Comparison of ENCODE assay signal across 22 mouse cellular contexts in genomic region chr4:26736381-26736780, GRCm38 (mm10).
"Had no signal": no experiment of that assay in that cellular context is flagged by ENCODE, and none has a peak within 500 bp of the region (broad histone marks: within the 10 kb centered on the region; RNA-seq: fewer than 3 reads in every experiment).

No protein-coding gene starts in this region.

- H3K9me3 ChIP-seq: kidney, embryonic 15.5 days; limb, embryonic 12.5 days; limb, embryonic 15.5 days; midbrain, embryonic 13.5 days had no signal

- H3K9ac ChIP-seq: kidney, embryonic 15.5 days; limb, embryonic 12.5 days; limb, embryonic 15.5 days; liver, embryonic 14.5 days; liver, postnatal 0 days; lung, embryonic 14.5 days; midbrain, embryonic 13.5 days had no signal

- H3K4me2 ChIP-seq: kidney, embryonic 15.5 days; limb, embryonic 12.5 days; limb, embryonic 15.5 days; liver, embryonic 11.5 days; lung, embryonic 14.5 days; midbrain, embryonic 13.5 days had no signal

- H3K4me1 ChIP-seq: kidney, embryonic 15.5 days; limb, embryonic 12.5 days; limb, embryonic 15.5 days; midbrain, embryonic 13.5 days had no signal

- DNase-seq: kidney, adult 8-10 months; kidney, postnatal 10 days; kidney, postnatal 36 days; left cerebral cortex, postnatal 4 days; liver, postnatal 0 days; lung, embryonic 14.5 days; right cerebral cortex, adult 18-20 months; right cerebral cortex, postnatal 14 days; right cerebral cortex, postnatal 4 days; thymus, adult 2 months; thymus, postnatal 14 days; thymus, postnatal 4 days had no signal

- ATAC-seq: liver, postnatal 0 days; lung, postnatal 0 days; midbrain, embryonic 13.5 days; midbrain, embryonic 16.5 days had no signal

- H3K27me3 ChIP-seq: kidney, embryonic 15.5 days; limb, embryonic 12.5 days; limb, embryonic 15.5 days; midbrain, embryonic 13.5 days had no signal

- H3K4me3 ChIP-seq: kidney, embryonic 15.5 days; limb, embryonic 12.5 days; limb, embryonic 15.5 days; midbrain, embryonic 13.5 days had no signal

- H3K36me3 ChIP-seq: kidney, embryonic 15.5 days; limb, embryonic 12.5 days; limb, embryonic 15.5 days; midbrain, embryonic 13.5 days had no signal

- H3K27ac ChIP-seq: kidney, embryonic 15.5 days; limb, embryonic 12.5 days; limb, embryonic 15.5 days; liver, embryonic 14.5 days; macrophage; midbrain, embryonic 13.5 days; stomach, postnatal 0 days had no signal
